ENCODE assay signal across 24 mouse cellular contexts in genomic region chr2:64690996-64691395, GRCm38 (mm10).
DNase-seq lines count a peak whose midpoint lies in the region; ATAC-seq and TF ChIP-seq lines count a peak whose summit lies in the region.
"Had no signal": no experiment of that assay in that cellular context is flagged by ENCODE, and none has a peak within 500 bp of the region (broad histone marks: within the 10 kb centered on the region; RNA-seq: fewer than 3 reads in every experiment).

No protein-coding gene starts in this region.

- no peaks in the 10 kb centered on the region for H3K27me3 ChIP-seq in cerebellum, adult 2 months (ENCODE audit: control insufficient read depth, insufficient read depth, low read length)
- no peaks in the 10 kb centered on the region for H3K27me3 ChIP-seq in forebrain, embryonic 14.5 days (replicated peaks; ENCODE audit: control insufficient read depth, insufficient read depth, low read length)
- no peaks in the 10 kb centered on the region for H3K27me3 ChIP-seq in forebrain, embryonic 11.5 days (ENCODE audit: control insufficient read depth, insufficient read depth, low read length)
- H3K27me3 ChIP-seq in midbrain, embryonic 14.5 days (ENCODE audit: control insufficient read depth, insufficient read depth, low read length), result no peaks in the 10 kb centered on the region
- no peaks in the 10 kb centered on the region for H3K27me3 ChIP-seq in midbrain, embryonic 15.5 days (replicated peaks)
- H3K27me3 ChIP-seq: embryonic facial prominence, embryonic 12.5 days had no signal

- no peak overlapping the region for H3K4me3 ChIP-seq in cerebellum, adult 2 months (replicated peaks; ENCODE audit: insufficient read depth, low read depth, low read length)
- no peak overlapping the region for H3K4me3 ChIP-seq in forebrain, embryonic 14.5 days (ENCODE audit: low read depth, low read length)
- H3K4me3 ChIP-seq in forebrain, embryonic 11.5 days (ENCODE audit: low read depth, low read length), result no peak overlapping the region
- no peak overlapping the region for H3K4me3 ChIP-seq in midbrain, embryonic 14.5 days (replicated peaks; ENCODE audit: low read depth, low read length)
- H3K4me3 ChIP-seq in midbrain, embryonic 15.5 days, result no peak overlapping the region
- H3K4me3 ChIP-seq: embryonic facial prominence, embryonic 12.5 days; hindbrain, embryonic 10.5 days had no signal

- no peaks in the 10 kb centered on the region for H3K36me3 ChIP-seq in forebrain, embryonic 14.5 days (ENCODE audit: control insufficient read depth, insufficient read depth, low read length)
- H3K36me3 ChIP-seq in forebrain, embryonic 11.5 days (ENCODE audit: control insufficient read depth, insufficient read depth, low read length), result no peaks in the 10 kb centered on the region
- H3K36me3 ChIP-seq in midbrain, embryonic 14.5 days (ENCODE audit: control insufficient read depth, insufficient read depth, low read length), result no peaks in the 10 kb centered on the region
- H3K36me3 ChIP-seq in midbrain, embryonic 15.5 days (replicated peaks), result no peaks in the 10 kb centered on the region
- H3K36me3 ChIP-seq: embryonic facial prominence, embryonic 12.5 days; G1E; hindbrain, embryonic 10.5 days had no signal

- no peak overlapping the region for H3K27ac ChIP-seq in cerebellum, adult 2 months (ENCODE audit: insufficient read depth, low read length)
- H3K27ac ChIP-seq in forebrain, embryonic 14.5 days (ENCODE audit: low read depth, low read length), result no peak overlapping the region
- no peak overlapping the region for H3K27ac ChIP-seq in forebrain, embryonic 11.5 days (ENCODE audit: low read depth, low read length)
- H3K27ac ChIP-seq in midbrain, embryonic 14.5 days (replicated peaks; ENCODE audit: low read depth, low read length), result no peak overlapping the region
- no peak overlapping the region for H3K27ac ChIP-seq in midbrain, embryonic 15.5 days
- H3K27ac ChIP-seq: embryonic facial prominence, embryonic 12.5 days; hindbrain, embryonic 10.5 days; hindbrain, embryonic 14.5 days had no signal

- no peak for TF ChIP-seq CTCF in cerebellum, adult 2 months (IDR thresholded peaks at IDR 0.05; ENCODE audit: borderline replicate concordance, insufficient read depth, low read depth, low read length)

- H3K9me3 ChIP-seq in forebrain, embryonic 14.5 days (replicated peaks; ENCODE audit: control insufficient read depth, low read length), result no peaks in the 10 kb centered on the region
- no peaks in the 10 kb centered on the region for H3K9me3 ChIP-seq in forebrain, embryonic 11.5 days (ENCODE audit: control insufficient read depth, low read length)
- no peaks in the 10 kb centered on the region for H3K9me3 ChIP-seq in midbrain, embryonic 14.5 days (ENCODE audit: control insufficient read depth, low read length)
- H3K9me3 ChIP-seq in midbrain, embryonic 15.5 days, result no peaks in the 10 kb centered on the region
- H3K9me3 ChIP-seq: embryonic facial prominence, embryonic 12.5 days; hindbrain, embryonic 10.5 days had no signal

- DNase-seq in cerebellum, postnatal 10 days, result peak; percentile 49 to 52
- no peak for DNase-seq in cerebellum, adult 2 months
- DNase-seq in forebrain, embryonic 14.5 days (ENCODE audit: low spot score), result peak; percentile 53
- no peak for DNase-seq in forebrain, embryonic 11.5 days (ENCODE audit: low spot score)
- DNase-seq in midbrain, embryonic 14.5 days, result peak; percentile 7
- no peak for DNase-seq in heart, adult 9 months (ENCODE audit: low spot score in 2 of 2)
- DNase-seq: adrenal gland, adult 8-10 months; adrenal gland, postnatal 36 days; B cell, adult 2 months; cerebellum, adult 11-12 months; cerebellum, adult 9-11 months; embryo, embryonic 11 days; gastrocnemius, postnatal 10 days; heart, adult 18-20 months; kidney, adult 8-10 months had no signal

- WGBS in cerebellum, adult 2 months, result 56% methylated on average over 3 of the region's 3 CpGs
- 67% methylated on average over 3 of the region's 3 CpGs for WGBS in forebrain, embryonic 14.5 days
- 81% methylated on average over 3 of the region's 3 CpGs for WGBS in forebrain, embryonic 11.5 days
- 83% methylated on average over 3 of the region's 3 CpGs for WGBS in midbrain, embryonic 14.5 days
- 82% methylated on average over 3 of the region's 3 CpGs for WGBS in midbrain, embryonic 15.5 days

- H3K9ac ChIP-seq in forebrain, embryonic 14.5 days (ENCODE audit: low read length), result no peak overlapping the region
- no peak overlapping the region for H3K9ac ChIP-seq in forebrain, embryonic 11.5 days (ENCODE audit: low read length)
- no peak overlapping the region for H3K9ac ChIP-seq in midbrain, embryonic 14.5 days (replicated peaks; ENCODE audit: low read length)
- no peak overlapping the region for H3K9ac ChIP-seq in midbrain, embryonic 15.5 days
- H3K9ac ChIP-seq: embryonic facial prominence, embryonic 12.5 days; hindbrain, embryonic 14.5 days had no signal

- H3K4me2 ChIP-seq in forebrain, embryonic 14.5 days (ENCODE audit: low read length), result no peak overlapping the region
- no peak overlapping the region for H3K4me2 ChIP-seq in forebrain, embryonic 11.5 days (ENCODE audit: low read depth, low read length, severe bottlenecking)
- H3K4me2 ChIP-seq in midbrain, embryonic 14.5 days (ENCODE audit: low read length), result no peak overlapping the region
- no peak overlapping the region for H3K4me2 ChIP-seq in midbrain, embryonic 15.5 days
- H3K4me2 ChIP-seq: embryonic facial prominence, embryonic 12.5 days; heart, embryonic 11.5 days; hindbrain, embryonic 14.5 days had no signal

- peak; percentile 65 for ATAC-seq in forebrain, embryonic 14.5 days
- ATAC-seq in forebrain, embryonic 11.5 days (replicated peaks; ENCODE audit: low FRiP score), result no peak
- no peak for ATAC-seq in midbrain, embryonic 14.5 days (ENCODE audit: low FRiP score, low TSS enrichment)
- ATAC-seq in midbrain, embryonic 15.5 days (replicated peaks), result no peak
- ATAC-seq: CD4-positive, CD25-positive, alpha-beta regulatory T cell, adult 4 months; inflammation-experienced regulatory T-cells, adult 6 months; intestine, postnatal 0 days had no signal

- TF ChIP-seq POLR2A in cerebellum, adult 2 months (IDR thresholded peaks at IDR 0.05; ENCODE audit: borderline replicate concordance, insufficient read depth, low read length), result no peak

- H3K4me1 ChIP-seq in cerebellum, adult 2 months (ENCODE audit: control insufficient read depth, insufficient read depth, low read length), result 0 out of 2 replicates have a peak, but pooled peaks cover 2% of the 10 kb centered on the region
- peaks cover 2% of the 10 kb centered on the region; the same call in 1 of the 2 replicates for H3K4me1 ChIP-seq in forebrain, embryonic 14.5 days (ENCODE audit: control insufficient read depth, insufficient read depth, low read length)
- no peaks in the 10 kb centered on the region for H3K4me1 ChIP-seq in forebrain, embryonic 11.5 days (replicated peaks; ENCODE audit: control insufficient read depth, insufficient read depth, low read length)
- H3K4me1 ChIP-seq in midbrain, embryonic 14.5 days (ENCODE audit: control insufficient read depth, insufficient read depth, low read length), result no peaks in the 10 kb centered on the region
- no peaks in the 10 kb centered on the region; the same call in 1 of the 2 replicates for H3K4me1 ChIP-seq in midbrain, embryonic 15.5 days
- H3K4me1 ChIP-seq: embryonic facial prominence, embryonic 12.5 days; hindbrain, embryonic 10.5 days had no signal

Comparison
In these comparisons a context has a peak if more than half of its experiments do, and no peak if none do; other contexts are left out.
1. DNase-seq: peak in cerebellum, postnatal 10 days (2 of 2), forebrain, embryonic 14.5 days (single experiment) and midbrain, embryonic 14.5 days (single experiment); none in cerebellum, adult 2 months (0 of 2), forebrain, embryonic 11.5 days (single experiment) and heart, adult 9 months (0 of 2).